Comparison of ENCODE assay signal across 8 mouse cellular contexts in the genomic region with DNA sequence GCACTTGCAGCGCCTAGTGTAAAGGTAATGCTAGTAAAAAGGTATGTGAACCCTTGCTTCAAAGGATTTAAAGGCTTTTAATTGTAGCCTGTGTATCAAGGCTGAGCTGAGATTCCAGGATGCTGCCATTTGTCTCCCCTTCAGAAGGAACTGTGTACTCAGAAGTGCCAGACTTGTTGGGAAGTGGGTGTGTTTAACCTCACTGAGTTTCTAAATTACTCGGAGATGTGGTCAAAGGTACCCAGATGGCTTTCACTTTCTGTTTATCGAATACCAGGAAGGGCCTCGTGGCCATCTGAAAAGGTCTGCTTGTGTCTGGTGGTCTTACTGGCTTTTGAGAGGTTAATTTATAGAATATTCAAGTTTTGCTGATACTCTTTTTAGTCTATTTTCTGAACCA. TPM values are rescaled to one million over a fixed set of nuclear protein-coding genes. Genes with fewer than 3 reads are reported as not detected.
A peak's percentile ranks its signal among the peaks of the same experiment; 100 is the strongest.
DNase-seq lines count a peak whose midpoint lies in the region; ATAC-seq and TF ChIP-seq lines count a peak whose summit lies in the region.

No protein-coding gene starts in this region.

- no peaks in the 10 kb centered on the region for H3K27me3 ChIP-seq in heart, adult 2 months (ENCODE audit: control insufficient read depth, insufficient read depth, low read length)
- H3K27me3 ChIP-seq in heart, postnatal 0 days (ENCODE audit: control insufficient read depth, insufficient read depth, low read length) = no peaks in the 10 kb centered on the region

- H3K36me3 ChIP-seq in heart, adult 2 months (ENCODE audit: control insufficient read depth, insufficient read depth, low read length) = no peaks in the 10 kb centered on the region; the same call in 1 of the 2 replicates
- no peaks in the 10 kb centered on the region for H3K36me3 ChIP-seq in heart, postnatal 0 days (replicated peaks; ENCODE audit: control insufficient read depth, insufficient read depth, low read length)

- no peak overlapping the region for H3K9ac ChIP-seq in heart, adult 2 months (ENCODE audit: low read depth, low read length)
- H3K9ac ChIP-seq in heart, postnatal 0 days (replicated peaks; ENCODE audit: low read depth, low read length) = 0 out of 2 replicates have a peak overlapping the region, but pooled peaks have one; percentile 92

- no peaks in the 10 kb centered on the region for H3K9me3 ChIP-seq in heart, postnatal 0 days (replicated peaks; ENCODE audit: control insufficient read depth, low read length)

- peak; percentile 50 for ATAC-seq in CD4-positive, CD25-positive, alpha-beta regulatory T cell, adult 4 months
- ATAC-seq in heart, postnatal 0 days (ENCODE audit: insufficient read depth, low read depth) = no peak

- H3K4me3 ChIP-seq in heart, adult 2 months = peak overlapping the region; percentile 94; the same call in 1 of the 2 replicates
- peak overlapping the region; percentile 86 for H3K4me3 ChIP-seq in heart, postnatal 0 days (ENCODE audit: low read depth, low read length)

- TF ChIP-seq EP300 in heart, adult 2 months (IDR thresholded peaks at IDR 0.05; ENCODE audit: insufficient read depth, low read depth, low read length) = no peak
- TF ChIP-seq EP300 in heart, postnatal 0 days (IDR thresholded peaks at IDR 0.05; ENCODE audit: low read depth) = no peak

- no peaks in the 10 kb centered on the region; the same call in none of the 2 replicates for H3K4me1 ChIP-seq in heart, adult 2 months (ENCODE audit: control insufficient read depth, insufficient read depth, low read length)
- H3K4me1 ChIP-seq in heart, postnatal 0 days (ENCODE audit: control insufficient read depth, insufficient read depth) = peaks cover 11% of the 10 kb centered on the region

- no peaks in the 10 kb centered on the region for H3K79me2 ChIP-seq in heart, adult 2 months (replicated peaks; ENCODE audit: control insufficient read depth, insufficient read depth, low read length)

- 49% methylated on average over 4 of the region's 4 CpGs for WGBS in heart, adult 2 months
- WGBS in heart, postnatal 0 days = 41% methylated on average over 4 of the region's 4 CpGs

- TF ChIP-seq CTCF in heart, adult 2 months (IDR thresholded peaks at IDR 0.05) = no peak
- no peak for TF ChIP-seq CTCF in heart, postnatal 0 days (IDR thresholded peaks at IDR 0.05; ENCODE audit: low read depth)

- peak overlapping the region; percentile 99 for H3K4me2 ChIP-seq in heart, postnatal 0 days (ENCODE audit: low read depth, low read length)

- no peak for TF ChIP-seq POLR2A in heart, adult 2 months (IDR thresholded peaks at IDR 0.05; ENCODE audit: insufficient read depth, low read depth, low read length)

- H3K27ac ChIP-seq in heart, adult 2 months = peak overlapping the region; percentile 0; the same call in 1 of the 2 replicates
- no peak overlapping the region for H3K27ac ChIP-seq in heart, postnatal 0 days (ENCODE audit: low read depth)

- intact Hi-C loops in heart, adult 2 months (cut with DNase I) = loop anchor here (2.0 to 5.0 kb wide), 4 partner anchors 38 to 338 kb away; partner anchors contain the start of genes S100pbp and Yars
- intact Hi-C loops in heart, postnatal 25 days (cut with DNase I) = loop anchor here (10.0 kb wide), 1 partner anchor 65 kb away; the partner anchor contains the start of gene Ak2

- no peak for DNase-seq in heart, adult 2 months
- DNase-seq in heart, postnatal 25 days (ENCODE audit: low spot score) = no peak
- DNase-seq in heart, postnatal 0 days (ENCODE audit: low spot score) = no peak
- DNase-seq in lung, postnatal 36 days = peak; percentile 54
- no peak for DNase-seq in spleen, adult 18-20 months
- DNase-seq in adrenal gland, postnatal 10 days = no peak
- DNase-seq in layer of hippocampus, adult 9-11 months = no peak

RNA-seq across cellular contexts. Expression of gene Rnf19b, which starts 1.9 kb away (rescaled TPM):
- 10 to 100 TPM; 27.1 to 28.1 TPM for total RNA-seq in heart, adult 2 months (2021)
- 21.1 and 24.7 TPM in 2 replicates for polyA plus RNA-seq in heart, adult 2 months (2012; rRNA removed)
- 10 to 100 TPM; 21.8 to 21.9 TPM for total RNA-seq in heart, postnatal 25 days (2021)
- 10 to 100 TPM; 10.2 to 17.1 TPM for polyA plus RNA-seq in CD4-positive, CD25-positive, alpha-beta regulatory T cell, adult 4 months (2017; shearing (Covaris generic))
- 25.6 and 46.0 TPM in 2 replicates for total RNA-seq in heart, postnatal 0 days (2014; rRNA removed; ENCODE audit: low replicate concordance)
- 5.8 and 7.2 TPM in 2 replicates for polyA plus RNA-seq in heart, postnatal 0 days (2015; fragmentation: Nextera tagmentation; extraction: Ambion mirVana)
- total RNA-seq in adrenal gland, postnatal 10 days (2021) = 10 to 100 TPM; 23.6 to 25.1 TPM

RNA-seq across cellular contexts. Expression of gene Tmem54, which starts 45.4 kb away (rescaled TPM):
- total RNA-seq in heart, adult 2 months (2021) = not detected
- 0.23 TPM in 1 of 2 replicates, not detected in the other for polyA plus RNA-seq in heart, adult 2 months (2012; rRNA removed)
- total RNA-seq in heart, postnatal 25 days (2021) = not detected
- not detected for polyA plus RNA-seq in CD4-positive, CD25-positive, alpha-beta regulatory T cell, adult 4 months (2017; shearing (Covaris generic))
- 1.1 TPM in 1 of 2 replicates, not detected in the other for total RNA-seq in heart, postnatal 0 days (2014; rRNA removed; ENCODE audit: low replicate concordance)
- polyA plus RNA-seq in heart, postnatal 0 days (2015; fragmentation: Nextera tagmentation; extraction: Ambion mirVana) = not detected in 2 replicates
- total RNA-seq in adrenal gland, postnatal 10 days (2021) = not detected
